Mouse (Mus musculus) granulocyte monocyte progenitor cell, adult 5-6 weeks (primary cell): ENCODE measurements around the gene Msh3. TPM values are rescaled to one million over a fixed set of nuclear protein-coding genes. Genes with fewer than 3 reads are reported as not detected.
"Not testable (repeated sequence)": the region's sequence is repeated elsewhere in the genome, so short reads cannot be mapped to it uniquely, and the experiment has no call there.

Source experiments
- ATAC-seq: replicated peaks from 2 replicates; pipeline ENCODE4 v1.8.0; 2016; ENCODE audit warnings: mild to moderate bottlenecking, moderate TSS enrichment, inconsistent platforms; ENCODE audit not compliant: poor library complexity, severe bottlenecking
- total RNA-seq, 2 experiments: library from RNA; stranded (forward) in 1 of 2; stranded (reverse) in 1 of 2; fragments of 200-712, 200-1000 nt in 1 of 2; fragments of >200 nt in 1 of 2; fragmentation: Nextera tagmentation in 1 of 2; gene quantifications; 2 replicates each; pipeline ENCODE4 v1.2.3; 2014 to 2017

Gene Msh3
- 42.4 and 53.1 TPM in 2 replicates for total RNA-seq (2014; fragmentation: Nextera tagmentation)
- 41.4 and 48.1 TPM in 2 replicates for total RNA-seq (2017)

DNA sequence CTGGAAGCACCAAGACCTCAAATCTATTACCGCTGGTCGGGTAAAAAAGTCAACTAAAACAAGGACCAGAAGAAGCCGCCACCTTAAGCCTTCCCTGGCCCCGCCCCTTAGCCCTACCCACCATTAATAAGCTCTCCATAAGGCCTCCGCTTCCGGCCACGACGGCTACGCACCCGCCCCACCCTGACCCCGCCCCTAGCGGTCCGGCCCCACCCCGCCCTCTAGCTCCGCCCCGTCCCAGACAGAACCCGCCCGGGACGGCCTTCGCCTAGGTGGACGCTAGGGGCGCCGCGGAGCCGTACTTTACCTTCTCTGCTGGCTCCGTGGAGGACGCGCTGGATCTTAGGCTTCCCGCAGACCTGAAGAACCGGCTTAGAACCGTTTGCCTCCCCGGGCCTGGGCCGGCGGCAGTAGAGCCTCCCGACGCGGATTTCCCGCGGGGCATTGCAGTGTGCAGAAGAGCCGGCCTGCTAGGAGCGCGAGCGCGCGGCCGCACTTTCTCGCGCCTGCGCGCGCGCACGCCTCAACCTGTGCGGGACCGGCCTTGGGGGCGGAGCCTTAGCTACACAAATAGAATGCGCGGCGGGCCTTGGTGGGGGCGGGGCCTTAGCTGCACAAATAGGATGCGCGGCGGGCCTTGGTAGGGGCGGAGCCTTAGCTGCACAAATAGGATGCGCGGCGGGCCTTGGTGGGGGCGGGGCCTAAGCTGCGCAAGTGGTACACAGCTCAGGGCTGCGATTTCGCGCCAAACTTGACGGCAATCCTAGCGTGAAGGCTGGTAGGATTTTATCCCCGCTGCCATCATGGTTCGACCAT, at the start of gene Msh3, which contains the start of gene Dhfr:
TSS of gene Msh3 (minus strand) at position 548 of the 816 bp plus-strand sequence.
TSS of gene Dhfr (plus strand) at position 271 of the 816 bp plus-strand sequence.
- peak; percentile 89 for ATAC-seq

DNA sequence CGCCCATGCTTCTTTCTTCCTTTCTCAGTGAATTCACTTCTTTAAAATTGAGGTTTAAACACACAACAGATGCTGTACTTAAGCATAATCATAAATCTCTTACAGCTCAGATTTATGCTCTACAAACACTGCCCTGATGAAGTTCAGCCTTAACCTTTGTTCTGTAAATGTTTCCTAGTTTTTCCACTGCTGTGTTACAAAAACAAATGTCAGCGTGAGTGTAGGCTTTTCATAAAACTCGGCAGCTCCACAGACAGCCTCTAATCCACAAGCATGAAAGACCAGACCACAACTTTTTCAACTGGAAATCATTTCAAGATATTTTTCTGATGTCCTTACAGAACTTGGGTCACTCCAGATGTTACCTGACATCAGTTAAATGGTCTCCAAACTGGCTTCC, 48.7 kb upstream of the Msh3 start:
- no peak for ATAC-seq

DNA sequence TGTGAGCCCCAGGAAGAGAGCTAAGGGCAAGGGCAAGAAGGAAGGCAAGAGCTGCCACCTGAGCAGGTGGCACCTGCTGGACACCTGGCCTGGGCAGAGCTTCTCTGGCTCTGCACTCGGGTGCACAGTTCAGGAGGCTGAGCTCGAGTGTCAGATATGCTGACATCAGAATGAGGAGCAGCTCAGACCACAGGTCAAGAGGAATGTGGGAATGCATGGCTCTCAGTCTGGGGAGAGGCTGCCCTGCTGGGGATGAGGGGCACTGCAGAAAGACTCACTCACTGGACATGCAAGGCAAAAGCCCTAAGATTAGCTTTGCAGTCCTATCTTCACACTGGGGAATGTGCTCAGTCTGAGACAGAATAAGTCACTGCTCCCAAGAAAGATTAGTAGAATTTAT, 47.3 kb upstream of the Msh3 start:
- ATAC-seq: no peak

DNA sequence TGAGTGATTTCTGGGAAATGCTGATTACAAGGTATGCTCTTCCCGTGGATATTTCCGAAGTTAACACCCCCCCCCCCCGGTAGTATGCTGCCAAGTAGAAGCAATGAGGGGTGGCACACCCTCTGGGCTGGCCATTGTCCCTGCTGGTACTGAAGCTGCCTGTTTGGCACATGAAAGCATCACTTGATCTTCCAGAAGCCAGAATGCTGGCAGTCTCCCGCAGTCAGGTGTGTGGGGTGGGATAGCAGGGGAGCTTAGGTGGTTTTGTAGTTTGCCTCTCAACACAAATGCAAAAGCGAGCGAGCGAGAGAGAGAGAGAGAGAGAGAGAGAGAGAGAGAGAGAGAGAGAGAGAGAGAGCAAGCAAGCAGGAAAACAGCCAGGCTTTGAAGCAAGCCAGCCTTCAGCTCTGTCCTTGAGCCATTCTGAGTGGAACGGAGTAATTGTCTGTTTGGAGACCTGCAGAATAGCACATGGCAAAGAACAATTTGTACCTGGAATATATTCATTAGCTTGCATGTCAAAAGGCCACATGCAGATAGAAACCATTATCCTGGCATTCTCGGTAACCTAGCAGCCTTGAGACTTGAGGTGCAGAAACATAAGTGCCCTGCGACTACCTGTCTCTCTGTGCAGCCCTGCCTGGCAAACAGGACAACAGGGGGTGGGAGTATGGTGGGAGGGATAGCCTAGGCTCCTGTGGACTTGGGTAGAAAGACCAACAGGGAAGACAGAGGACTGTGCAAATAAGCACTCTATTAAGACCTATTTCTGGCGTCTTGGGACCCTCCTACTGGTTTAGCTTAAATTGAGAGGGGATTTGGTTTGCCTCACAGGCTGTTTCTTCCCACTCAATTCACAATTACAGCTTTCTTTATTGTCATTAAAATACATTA, 43.9 kb upstream of the Msh3 start:
- no peak for ATAC-seq

DNA sequence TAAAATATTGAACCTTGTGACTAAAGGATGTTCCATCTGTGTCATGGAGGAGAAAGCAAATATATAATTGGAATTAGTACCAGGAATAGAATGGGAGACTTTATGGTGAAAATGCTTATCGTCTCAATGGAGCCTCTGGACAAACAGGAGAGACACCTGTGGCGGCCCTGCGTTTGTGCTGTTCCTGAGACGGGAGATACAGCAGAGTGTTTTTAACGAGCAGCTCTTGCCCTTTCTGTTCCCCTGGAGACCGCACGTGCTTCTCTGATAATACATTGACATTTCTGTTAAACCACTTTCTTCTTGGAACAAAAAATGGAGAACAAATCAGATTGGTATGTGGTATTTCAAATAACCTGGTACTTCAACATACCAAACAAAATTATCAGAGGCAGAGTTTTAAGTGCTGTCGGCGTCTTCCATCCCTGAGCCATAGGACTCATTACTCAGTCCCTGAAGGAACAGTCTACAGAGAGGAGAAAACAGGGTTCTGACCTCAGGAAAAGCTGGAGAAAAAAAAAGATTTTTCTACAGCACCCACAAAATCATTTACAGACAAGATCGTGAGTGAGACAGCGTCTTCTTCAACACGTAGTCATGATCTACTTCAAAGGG, 38.4 kb upstream of the Msh3 start:
- ATAC-seq: no peak

DNA sequence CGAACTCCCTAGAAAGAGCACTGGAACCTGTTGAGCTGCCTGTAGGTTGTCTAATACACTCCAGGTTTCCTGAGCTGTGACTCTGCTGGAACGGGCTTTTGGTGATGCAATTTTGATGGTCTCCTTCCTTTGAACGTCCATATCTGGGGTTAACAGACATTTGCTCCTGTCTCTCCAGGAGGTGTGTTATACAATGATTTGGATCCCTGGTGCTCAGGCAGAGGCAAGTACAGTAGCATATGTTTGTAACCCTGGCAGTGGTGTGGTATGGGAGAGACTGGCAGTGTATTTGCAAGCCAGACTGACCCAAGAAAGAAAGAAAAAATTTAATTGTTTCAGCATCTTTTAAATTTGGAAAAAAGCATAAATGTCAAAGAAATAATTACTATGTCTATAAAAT, 32.6 kb upstream of the Msh3 start:
- no peak for ATAC-seq

DNA sequence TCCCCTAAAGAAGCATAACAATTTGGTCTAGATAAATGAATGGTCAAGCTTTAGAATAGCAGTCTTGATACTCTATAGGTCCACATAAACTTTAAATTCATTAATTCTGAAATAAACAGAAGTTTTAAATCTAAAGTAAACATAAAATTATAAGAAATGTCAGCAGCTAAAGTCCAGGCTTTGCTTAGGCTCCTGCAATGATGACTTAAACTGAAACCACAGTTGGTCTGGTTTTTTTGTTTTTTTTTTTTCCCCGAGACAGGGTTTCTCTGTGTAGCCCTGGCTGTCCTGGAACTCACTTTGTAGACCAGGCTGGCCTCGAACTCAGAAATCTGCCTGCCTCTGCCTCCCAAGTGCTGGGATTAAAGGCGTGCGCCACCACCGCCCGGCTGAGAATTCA, 16.7 kb upstream of the Msh3 start:
- not testable (repeated sequence) for ATAC-seq

DNA sequence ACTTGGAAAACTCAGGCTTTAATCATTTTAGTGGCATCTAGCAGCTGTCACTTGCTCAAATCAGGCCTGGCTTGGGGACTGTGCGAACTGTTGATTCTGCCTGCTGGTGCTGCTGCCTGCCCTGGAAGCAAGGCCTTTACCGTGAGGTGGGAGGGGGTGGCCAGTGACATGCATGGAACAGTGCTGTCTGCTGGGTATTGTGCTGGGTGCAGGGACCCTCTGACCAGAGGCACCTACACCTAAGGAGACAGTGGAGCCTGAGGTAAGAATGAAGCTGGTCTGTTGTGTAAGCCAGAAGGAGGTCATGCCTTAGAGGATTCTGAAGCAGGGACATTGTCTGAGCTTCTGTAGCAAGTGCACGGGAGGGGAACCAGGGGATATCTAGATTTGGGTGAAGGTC, 16.0 kb upstream of the Msh3 start:
- ATAC-seq: no peak

DNA sequence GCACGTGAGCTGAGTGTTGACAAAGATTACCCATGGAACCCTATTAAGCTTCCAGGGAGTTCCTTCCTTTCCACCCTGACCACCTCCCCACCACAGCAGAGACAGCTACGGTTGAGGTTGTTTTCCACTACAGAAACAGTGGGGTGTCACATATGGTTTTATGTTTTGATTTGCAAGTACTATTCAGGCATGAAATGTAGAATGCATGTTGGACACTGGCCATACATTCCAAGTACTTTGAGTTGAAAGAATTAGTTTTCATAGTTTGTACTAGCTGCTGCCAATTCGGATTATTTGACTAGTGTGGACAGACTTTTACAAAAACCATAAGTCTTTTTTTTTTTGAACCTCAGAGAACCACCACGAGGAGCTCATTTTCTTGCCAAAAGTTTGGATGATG, 10.5 kb upstream of the Msh3 start:
- no peak for ATAC-seq

DNA sequence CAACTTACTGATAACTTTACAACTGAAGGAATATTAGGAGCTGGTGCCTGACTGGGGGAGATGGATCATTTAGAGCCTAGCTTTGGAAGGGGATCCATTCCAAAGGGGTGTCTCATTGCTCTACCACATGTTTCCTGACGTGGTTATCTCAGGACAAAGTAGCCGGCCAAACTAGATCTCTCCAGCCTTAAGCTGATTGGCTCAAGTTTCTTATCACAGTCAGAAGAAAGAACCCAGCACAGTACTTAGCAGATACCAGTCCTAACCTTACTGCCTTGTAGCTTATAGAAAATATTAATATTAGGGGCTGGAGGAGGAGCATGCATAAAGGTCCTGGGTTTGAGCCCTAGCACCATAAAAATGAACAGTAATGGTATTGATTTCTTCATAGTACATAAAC, 6.8 kb upstream of the Msh3 start:
- ATAC-seq: no peak

DNA sequence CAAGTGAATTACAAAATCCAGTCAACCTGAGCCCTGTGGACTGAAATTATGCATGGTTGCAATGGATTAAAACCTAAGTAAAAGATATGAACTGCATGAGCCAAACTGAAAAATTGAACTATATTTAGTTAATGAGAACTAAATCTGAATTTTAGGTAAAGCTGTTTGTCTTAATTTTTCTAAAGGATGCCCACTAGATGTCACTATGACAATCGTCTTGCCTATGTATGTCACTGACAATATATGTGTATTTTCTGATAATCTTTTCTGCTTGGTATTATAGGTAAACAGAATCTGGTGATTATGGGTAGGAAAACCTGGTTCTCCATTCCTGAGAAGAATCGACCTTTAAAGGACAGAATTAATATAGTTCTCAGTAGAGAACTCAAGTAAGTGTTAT, 2.8 kb upstream of the Msh3 start:
- ATAC-seq: no peak

DNA sequence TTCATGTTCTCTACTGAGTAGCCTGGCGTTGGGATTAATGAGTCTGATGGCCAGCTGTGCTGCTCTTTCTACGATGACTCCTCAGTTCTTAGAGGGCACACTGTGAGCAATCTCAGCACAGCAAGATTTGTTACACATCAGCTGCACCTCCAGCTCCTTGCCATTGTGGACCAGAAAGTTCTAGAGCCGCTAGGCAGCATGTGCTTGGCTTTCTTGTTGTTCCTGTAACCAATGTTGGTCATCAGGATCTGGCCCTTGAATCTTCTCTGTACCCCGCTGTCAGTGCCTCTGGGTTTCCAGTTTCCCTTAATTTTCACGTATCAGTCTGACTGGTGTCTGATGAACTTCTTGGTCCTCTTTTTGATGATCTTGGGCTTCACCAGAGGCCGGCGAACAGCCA, 1.6 kb upstream of the Msh3 start:
- no peak for ATAC-seq

DNA sequence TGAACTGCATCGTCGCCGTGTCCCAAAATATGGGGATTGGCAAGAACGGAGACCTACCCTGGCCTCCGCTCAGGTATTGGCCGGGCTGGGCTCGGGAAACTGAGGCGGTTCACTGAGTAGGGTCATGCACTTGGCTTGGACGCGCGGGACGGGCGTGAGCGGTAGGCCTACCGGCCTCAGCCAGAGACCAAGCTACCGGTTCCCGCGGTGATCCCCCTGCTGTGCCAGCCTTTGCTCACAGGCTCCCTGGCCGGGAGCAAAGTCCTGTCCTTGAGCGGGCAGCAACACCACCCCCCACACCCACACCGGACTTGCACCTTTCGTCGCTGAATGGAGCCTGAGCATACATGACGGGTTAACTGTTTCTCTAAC, 455 bp upstream of the Msh3 start:
- peak; percentile 37 for ATAC-seq

DNA sequence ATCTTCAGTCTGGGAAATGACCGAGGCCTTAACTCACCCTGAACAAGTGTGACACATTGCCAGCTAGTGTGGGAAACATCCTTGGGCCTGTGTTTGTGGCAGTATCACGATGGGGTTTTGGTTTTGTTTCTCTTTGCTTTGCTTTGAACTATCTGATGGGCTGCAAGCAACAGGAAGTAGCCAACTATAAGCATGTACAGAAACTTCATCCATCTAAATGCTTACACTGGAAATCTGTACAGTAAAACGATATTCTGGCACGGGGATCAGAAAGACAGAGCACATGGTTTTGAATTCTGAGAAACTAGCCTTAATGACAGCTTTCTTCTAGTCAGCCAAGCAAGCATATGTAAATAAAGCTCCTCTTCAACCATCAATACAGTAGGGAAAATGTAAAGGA, 847 bp downstream of the Msh3 start:
- 0 out of 2 replicates have a peak, but pooled peaks have one; percentile 6 for ATAC-seq

DNA sequence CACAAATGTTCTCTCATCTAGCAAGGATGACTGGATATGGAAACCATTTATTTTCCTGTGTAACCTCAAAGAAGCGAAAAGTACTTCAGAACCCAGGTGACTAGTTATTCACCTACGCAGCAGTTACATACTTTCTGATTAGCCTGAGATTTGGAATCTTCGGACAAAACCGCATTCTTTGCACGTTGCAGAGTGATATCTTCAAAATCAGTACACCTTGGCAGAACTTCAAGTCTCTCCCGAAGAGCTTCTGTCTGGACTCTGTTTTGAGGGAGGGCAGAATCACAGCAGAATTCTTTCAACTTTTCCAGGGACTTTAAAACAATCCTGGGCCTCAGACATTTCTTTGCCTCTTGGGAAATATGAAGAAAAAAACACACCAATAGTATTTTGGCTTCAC, 3.7 kb downstream of the Msh3 start:
- no peak for ATAC-seq

DNA sequence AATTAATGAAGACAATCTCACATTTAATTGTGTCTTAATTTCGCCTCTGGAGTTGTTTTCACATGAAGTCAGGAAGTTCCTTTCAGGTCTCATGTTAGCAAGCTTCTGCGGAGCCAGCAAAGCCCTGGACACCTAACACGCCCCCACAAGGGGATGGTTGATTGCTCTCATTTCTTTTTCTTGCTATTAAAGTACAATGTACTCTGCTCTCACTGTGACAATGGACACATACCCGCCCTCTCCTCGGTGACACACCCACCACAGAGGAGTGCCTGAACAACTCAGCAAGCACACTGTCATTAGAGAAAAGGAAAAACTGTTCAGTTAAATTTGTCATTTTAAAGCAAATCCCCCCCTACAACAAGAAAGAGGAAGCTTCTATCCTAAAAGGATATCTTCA, 8.5 kb downstream of the Msh3 start:
- no peak for ATAC-seq

DNA sequence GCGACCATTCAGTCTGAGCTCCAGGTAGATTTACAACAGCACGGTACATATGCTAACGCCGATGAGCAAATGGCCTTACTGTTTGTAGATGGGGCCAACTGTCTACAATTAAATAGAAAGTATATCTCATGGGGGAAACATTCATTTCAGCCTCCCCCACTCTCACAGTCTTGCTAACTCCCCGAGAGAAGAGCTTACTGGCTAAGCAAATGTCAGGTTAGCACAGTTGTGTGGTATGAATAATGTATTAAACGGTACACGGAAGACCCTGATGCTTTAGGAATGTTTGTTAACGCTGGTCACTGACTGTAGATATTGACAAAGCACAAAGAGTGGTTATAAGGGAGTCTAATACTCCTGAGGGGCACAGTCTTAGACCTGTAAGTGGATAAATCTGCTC, 10.8 kb downstream of the Msh3 start:
- no peak for ATAC-seq

DNA sequence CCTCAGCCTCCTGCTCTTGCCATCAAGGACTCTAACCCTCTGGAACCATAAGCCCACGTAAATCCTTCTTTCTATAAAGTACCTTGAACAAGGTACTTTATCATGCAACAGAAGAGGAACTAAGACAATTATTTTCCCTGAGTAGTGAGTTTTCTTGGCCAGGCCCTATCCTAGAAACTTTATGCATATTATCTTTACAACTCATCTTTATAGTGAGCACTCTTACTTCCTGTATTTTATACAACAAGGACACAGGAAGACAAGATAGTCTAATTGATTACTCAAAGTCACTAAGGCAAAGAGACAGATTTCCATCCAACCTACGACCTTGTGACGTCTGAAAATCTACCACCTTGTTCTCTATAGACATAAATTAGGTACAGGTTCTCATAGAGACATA, 15.0 kb downstream of the Msh3 start:
- ATAC-seq: no peak

DNA sequence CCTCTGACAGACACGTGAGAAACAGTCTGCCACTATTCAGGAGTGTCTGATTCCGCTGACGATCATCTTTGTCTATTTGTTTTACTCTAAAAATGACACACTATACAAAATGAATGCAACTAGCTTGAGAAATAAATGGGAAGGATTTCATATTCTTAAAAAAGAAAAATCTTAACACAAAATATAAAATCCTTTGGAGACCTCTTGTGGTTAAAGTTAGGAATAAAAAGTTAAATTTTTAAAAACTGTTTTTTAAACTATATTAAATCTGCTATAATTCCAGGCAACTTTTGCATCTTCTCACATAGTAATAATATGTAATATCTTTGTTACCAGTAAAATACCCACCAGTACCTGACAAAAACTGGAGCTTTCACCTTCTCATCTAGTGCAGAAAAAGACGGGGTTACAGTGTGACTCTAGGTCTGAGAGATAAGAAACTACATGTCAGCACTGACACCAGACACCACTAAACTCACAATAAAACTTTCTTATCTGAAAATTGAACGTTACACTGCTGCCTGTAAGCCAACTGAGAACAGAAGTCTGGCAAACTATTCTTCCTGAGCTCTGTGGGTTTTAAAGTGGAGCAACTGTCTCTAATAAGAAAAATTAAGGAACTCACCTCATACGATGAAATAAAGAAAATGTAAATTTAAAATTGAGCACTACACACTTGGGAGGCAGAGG, 16.9 kb downstream of the Msh3 start:
- no peak for ATAC-seq

DNA sequence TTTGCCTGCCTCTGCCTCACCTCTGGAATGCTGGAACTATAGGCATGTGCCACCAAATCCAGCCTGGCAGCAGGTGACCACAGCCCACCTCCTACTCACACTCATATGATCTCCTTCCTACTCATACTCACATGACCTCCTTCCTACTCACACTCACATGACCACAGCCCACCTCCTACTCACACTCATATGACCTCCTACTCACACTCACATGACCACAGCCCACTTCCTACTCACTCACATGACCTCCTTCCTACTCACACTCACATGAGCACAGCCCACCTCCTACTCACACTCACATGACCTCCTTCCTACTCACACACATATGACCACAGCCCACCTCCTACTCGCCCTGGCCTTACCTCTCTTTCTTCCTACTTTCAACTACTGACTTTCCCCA, 17.9 kb downstream of the Msh3 start:
- ATAC-seq: peak; percentile 55
